Mouse (Mus musculus) forelimb bud, embryonic 11.5 days (tissue): ENCODE data around the gene Olfr1438-ps1.
"Not testable (repeated sequence)": the region's sequence is repeated elsewhere in the genome, so short reads cannot be mapped to it uniquely, and the experiment has no call there.

Experiments used
- DNase-seq: peaks from one replicate; pipeline ENCODE4 v3.0.0-alpha.2; 2012; ENCODE audit warnings: low read depth, low spot score

Gene Olfr1438-ps1

GRCm38 (mm10) chr19:12335810-12336209 is at the start of gene Olfr1438-ps1:
Gene Olfr1438-ps1, minus strand, starts transcription at chr19:12335910.
- DNase-seq, result no peak

GRCm38 (mm10) chr19:12374465-12375025 is 38.8 kb upstream of the Olfr1438-ps1 start:
- DNase-seq, result no peak

DNA sequence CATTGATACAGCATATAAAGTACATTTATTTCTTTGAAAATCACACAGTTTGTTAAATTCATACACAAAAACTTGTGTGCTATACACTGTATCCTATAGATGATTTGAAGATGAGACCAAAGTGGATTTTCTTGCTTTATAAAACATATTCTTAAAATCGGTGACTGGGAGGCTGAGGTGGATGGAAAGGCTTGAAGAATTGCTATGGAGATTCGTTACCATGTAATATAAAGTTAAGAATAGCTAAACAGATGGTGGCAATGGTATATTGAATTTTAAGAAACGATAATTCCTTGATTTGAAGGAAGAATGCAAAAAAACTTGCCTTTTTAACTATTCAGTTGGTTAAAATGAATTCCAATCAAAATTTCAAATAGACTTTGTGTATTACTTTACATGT is 37.3 kb upstream of the Olfr1438-ps1 start:
- DNase-seq, result no peak

GRCm38 (mm10) chr19:12325001-12325400 is 10.7 kb downstream of the Olfr1438-ps1 start, which contains the start of gene Olfr1437:
Gene Olfr1437, minus strand, starts transcription at chr19:12325101.
- DNase-seq, result no peak

DNA sequence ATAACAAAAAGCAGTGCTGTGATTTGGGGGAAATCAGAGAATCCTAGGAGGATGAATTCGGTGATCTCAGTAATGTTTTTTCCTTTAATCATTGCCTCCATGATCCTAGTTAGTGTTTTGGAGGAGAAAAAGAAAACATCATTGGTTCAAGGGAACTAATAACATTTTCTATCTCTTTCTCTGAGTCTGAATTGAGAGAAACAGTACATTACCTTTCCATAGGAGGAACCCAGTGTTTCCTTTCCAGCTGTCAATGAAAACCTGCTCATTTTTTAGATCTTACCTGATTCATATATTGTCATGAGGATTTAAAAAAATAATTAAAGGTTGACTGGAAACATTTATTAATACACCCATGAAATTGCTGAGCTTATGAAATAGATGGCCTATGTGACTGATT is 36.7 kb downstream of the Olfr1438-ps1 start, which contains the start of gene Olfr1436:
Gene Olfr1436, minus strand, starts transcription at position 101 of the 400 bp plus-strand sequence.
- DNase-seq, result not testable (repeated sequence)

DNA sequence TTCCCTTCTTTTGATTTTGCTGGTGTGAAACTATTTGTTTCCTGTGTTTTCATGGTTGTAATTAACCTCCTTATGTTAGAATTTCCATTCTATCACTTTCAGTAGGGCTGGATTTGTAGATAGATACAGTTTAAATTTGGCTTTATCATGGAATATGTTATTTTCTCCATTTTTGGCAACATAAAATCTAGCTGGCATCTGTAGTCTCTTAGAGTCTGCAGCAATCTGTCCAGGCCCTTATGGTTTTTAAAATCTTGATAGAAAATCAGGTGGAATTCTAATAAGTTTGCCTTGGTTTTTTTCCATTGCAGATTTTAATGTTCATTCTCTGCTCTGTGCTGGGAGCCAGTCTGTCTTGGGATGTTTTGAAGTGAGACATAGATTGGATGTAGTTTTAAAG is 42.7 kb downstream of the Olfr1438-ps1 start:
- DNase-seq, result no peak

DNA sequence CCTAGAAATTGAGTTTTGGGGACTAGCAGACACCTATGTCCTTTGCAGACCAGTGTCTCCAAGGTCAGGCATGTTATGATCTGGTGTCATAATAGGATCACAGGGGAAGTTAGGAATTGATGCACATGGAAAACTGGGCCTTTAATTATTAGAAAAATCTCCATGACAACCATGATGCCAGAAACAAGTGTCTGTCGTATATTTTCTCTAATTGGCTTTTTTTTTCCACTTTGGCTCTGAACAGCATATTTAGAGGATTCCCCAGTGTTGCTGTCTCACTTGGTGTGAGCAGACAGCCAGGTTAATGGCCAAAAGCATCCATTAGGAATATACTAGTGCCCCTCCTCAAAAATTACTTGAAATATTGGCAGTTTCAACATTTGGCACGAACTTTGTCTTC is 56.2 kb downstream of the Olfr1438-ps1 start, which contains the start of gene Olfr1434:
Gene Olfr1434, plus strand, starts transcription at position 301 of the 400 bp plus-strand sequence.
- no peak for DNase-seq
